Mouse (Mus musculus) forebrain, embryonic 16.5 days (tissue): ENCODE measurements around the gene Nkain4. TPM values are rescaled to one million over a fixed set of nuclear protein-coding genes. Genes with fewer than 3 reads are reported as not detected.

ENCODE experiments used
- ATAC-seq: fragments of 200-750 bp; cut with Nextera tagmentation; 2 replicates; pipeline ENCODE4 v1.8.0; 2017; ENCODE audit warnings: mild to moderate bottlenecking, moderate library complexity
- H3K27ac ChIP-seq: fragments of 300-500 bp; sonication (generic); 2 replicates; pipeline ENCODE4 v1.5.1; 2014; ENCODE audit warnings: low read length, control low read depth
- H3K27me3 ChIP-seq: fragments of 300-500 bp; sonication (generic); replicated peaks from 2 replicates; pipeline ENCODE4 v1.6.1; 2014; ENCODE audit warnings: low read length; ENCODE audit not compliant: control insufficient read depth, insufficient read depth
- H3K36me3 ChIP-seq: fragments of 300-500 bp; sonication (generic); 2 replicates; pipeline ENCODE4 v1.6.1; 2014; ENCODE audit not compliant: control insufficient read depth, insufficient read depth
- H3K4me1 ChIP-seq: fragments of 300-500 bp; sonication (generic); replicated peaks from 2 replicates; pipeline ENCODE4 v1.6.1; 2014; ENCODE audit warnings: low read length; ENCODE audit not compliant: control insufficient read depth, insufficient read depth
- H3K4me2 ChIP-seq: fragments of 300-500 bp; sonication (generic); 2 replicates; pipeline ENCODE4 v1.6.1; 2014; ENCODE audit warnings: mild to moderate bottlenecking, low read length, control low read depth
- H3K4me3 ChIP-seq: fragments of 300-500 bp; sonication (generic); replicated peaks from 2 replicates; pipeline ENCODE4 v1.5.1; 2014; ENCODE audit warnings: mild to moderate bottlenecking, low read length, control low read depth
- H3K9ac ChIP-seq: fragments of 300-500 bp; sonication (generic); replicated peaks from 2 replicates; pipeline ENCODE4 v1.6.1; 2014; ENCODE audit warnings: low read depth, low read length, control low read depth
- H3K9me3 ChIP-seq: fragments of 300-500 bp; sonication (generic); 2 replicates; pipeline ENCODE4 v1.6.1; 2016; ENCODE audit warnings: low read length; ENCODE audit not compliant: control insufficient read depth
- WGBS: fragments of 180-500 bp; shearing (Covaris S2); extraction: QIAGEN DNeasy Blood & Tissue Kit; methylation state at CpG from one replicate; pipeline ENCODE4 v1.1.7; 2014; 5-methylcytosine and 5-hydroxymethylcytosine counted together
- polyA plus RNA-seq: library from polyadenylated mRNA; unstranded; fragments of >200 nt; fragmentation: Nextera tagmentation; extraction: Ambion mirVana; gene quantifications from 2 replicates; pipeline ENCODE4 v1.2.1, GENCODE M21; 2015

Nkain4 gene
- 52.3 and 56.7 TPM in 2 replicates for polyA plus RNA-seq

GRCm38 (mm10) chr2:180954061-180955047, at the start of gene Nkain4:
Nkain4 (minus strand) TSS chr2:180954699.
- WGBS, result under 1% methylated on average over 52 of the region's 52 CpGs
- peak; percentile 92 for ATAC-seq
- peak within 1 kb of the TSS; percentile 64 for H3K9ac ChIP-seq
- peak within 1 kb of the TSS; percentile 49 for H3K4me3 ChIP-seq
- H3K4me2 ChIP-seq, result peak within 1 kb of the TSS; percentile 74
- H3K9me3 ChIP-seq, result no peaks in the 10 kb centered on the region
- H3K36me3 ChIP-seq, result no peaks in the 10 kb centered on the region
- H3K27ac ChIP-seq, result peak within 1 kb of the TSS; percentile 53
- peaks cover 34% of the 10 kb centered on the region for H3K4me1 ChIP-seq
- H3K27me3 ChIP-seq, result no peaks in the 10 kb centered on the region

GRCm38 (mm10) chr2:180996905-180997304, 42.4 kb upstream of the Nkain4 start:
- H3K9ac ChIP-seq, result no peak overlapping the region
- WGBS, result 68% methylated on average over 3 of the region's 3 CpGs
- no peaks in the 10 kb centered on the region for H3K4me1 ChIP-seq
- no peak overlapping the region for H3K4me2 ChIP-seq
- no peak; the same call in 1 of the 2 replicates for ATAC-seq
- no peaks in the 10 kb centered on the region for H3K9me3 ChIP-seq
- H3K27me3 ChIP-seq, result no peaks in the 10 kb centered on the region
- H3K4me3 ChIP-seq, result no peak overlapping the region
- H3K27ac ChIP-seq, result no peak overlapping the region
- H3K36me3 ChIP-seq, result no peaks in the 10 kb centered on the region

GRCm38 (mm10) chr2:180996436-180996835, 41.9 kb upstream of the Nkain4 start:
- ATAC-seq, result peak; percentile 77
- Histone ChIP-seq H3K27ac (no peak overlapping the region), H3K4me2 (no peak overlapping the region), H3K36me3 (no peaks in the 10 kb centered on the region), H3K4me3 (no peak overlapping the region), H3K27me3 (no peaks in the 10 kb centered on the region), H3K9ac (no peak overlapping the region), H3K9me3 (no peaks in the 10 kb centered on the region), H3K4me1 (no peaks in the 10 kb centered on the region)
- 5% methylated on average over 5 of the region's 5 CpGs for WGBS

GRCm38 (mm10) chr2:180995457-180995856, 41.0 kb upstream of the Nkain4 start:
- H3K27ac ChIP-seq, result no peak overlapping the region
- 84% methylated on average over 4 of the region's 4 CpGs for WGBS
- no peaks in the 10 kb centered on the region for H3K9me3 ChIP-seq
- H3K4me1 ChIP-seq, result no peaks in the 10 kb centered on the region
- no peak for ATAC-seq
- no peaks in the 10 kb centered on the region for H3K36me3 ChIP-seq
- H3K4me2 ChIP-seq, result no peak overlapping the region
- H3K27me3 ChIP-seq, result no peaks in the 10 kb centered on the region
- H3K4me3 ChIP-seq, result no peak overlapping the region
- no peak overlapping the region for H3K9ac ChIP-seq

- WGBS, result 78% methylated on average over 2 of the region's 2 CpGs
- no peak overlapping the region for H3K27ac ChIP-seq
- H3K4me3 ChIP-seq, result no peak overlapping the region
- H3K9me3 ChIP-seq, result no peaks in the 10 kb centered on the region
- no peaks in the 10 kb centered on the region for H3K4me1 ChIP-seq
- ATAC-seq, result no peak
- no peak overlapping the region for H3K4me2 ChIP-seq
- H3K27me3 ChIP-seq, result no peaks in the 10 kb centered on the region
- H3K9ac ChIP-seq, result no peak overlapping the region
- no peaks in the 10 kb centered on the region for H3K36me3 ChIP-seq
Observed at GRCm38 (mm10) chr2:180994360-180994759, 39.9 kb upstream of the Nkain4 start.

- 54% methylated on average over 4 of the region's 4 CpGs for WGBS
- Histone ChIP-seq H3K4me1 (no peaks in the 10 kb centered on the region), H3K27me3 (no peaks in the 10 kb centered on the region), H3K27ac (no peak overlapping the region), H3K4me2 (no peak overlapping the region), H3K4me3 (no peak overlapping the region), H3K9me3 (no peaks in the 10 kb centered on the region), H3K36me3 (no peaks in the 10 kb centered on the region), H3K9ac (no peak overlapping the region)
- ATAC-seq, result no peak
Observed at GRCm38 (mm10) chr2:180990347-180990746, 35.8 kb upstream of the Nkain4 start.

GRCm38 (mm10) chr2:180988948-180989347, 34.4 kb upstream of the Nkain4 start:
- Histone ChIP-seq H3K4me1 (no peaks in the 10 kb centered on the region), H3K9me3 (no peaks in the 10 kb centered on the region), H3K4me3 (no peak overlapping the region), H3K36me3 (no peaks in the 10 kb centered on the region), H3K9ac (no peak overlapping the region), H3K27me3 (no peaks in the 10 kb centered on the region), H3K4me2 (no peak overlapping the region), H3K27ac (no peak overlapping the region)
- WGBS, result 86% methylated on average over 1 of the region's 1 CpGs
- no peak for ATAC-seq

GRCm38 (mm10) chr2:180988347-180988913, 33.9 kb upstream of the Nkain4 start:
- WGBS, result 63% methylated on average over 3 of the region's 3 CpGs
- no peak for ATAC-seq
- no peaks in the 10 kb centered on the region for H3K27me3 ChIP-seq

GRCm38 (mm10) chr2:180987432-180988030, 33.0 kb upstream of the Nkain4 start:
- Histone ChIP-seq H3K4me2 (no peak overlapping the region), H3K36me3 (no peaks in the 10 kb centered on the region), H3K27ac (no peak overlapping the region), H3K4me3 (no peak overlapping the region), H3K4me1 (no peaks in the 10 kb centered on the region), H3K27me3 (no peaks in the 10 kb centered on the region), H3K9ac (no peak overlapping the region), H3K9me3 (no peaks in the 10 kb centered on the region)
- 63% methylated on average over 5 of the region's 5 CpGs for WGBS
- ATAC-seq, result no peak

More at GRCm38 (mm10) chr2:180988347-180988913, 33.9 kb upstream of the Nkain4 start:
- H3K9me3 ChIP-seq, result no peaks in the 10 kb centered on the region
- H3K4me3 ChIP-seq, result no peak overlapping the region
- H3K4me1 ChIP-seq, result no peaks in the 10 kb centered on the region
- no peak overlapping the region for H3K4me2 ChIP-seq
- no peak overlapping the region for H3K27ac ChIP-seq
- no peaks in the 10 kb centered on the region for H3K36me3 ChIP-seq
- H3K9ac ChIP-seq, result no peak overlapping the region
